Mouse (Mus musculus): ENCODE data around the gene Tas2r135. TPM values are rescaled to one million over a fixed set of nuclear protein-coding genes. Genes with fewer than 3 reads are reported as not detected.

Tas2r135 gene
- polyA plus RNA-seq, 1 experiment: 0.30 TPM

- no peak for DNase-seq (ENCODE audit: low spot score)
Measured at GRCm38 (mm10) chr6:42426337-42426736, 21.1 kb downstream of the Tas2r135 start.

GRCm38 (mm10) chr6:42433554-42433953 lies 28.3 kb downstream of the Tas2r135 start:
- no peak for DNase-seq (ENCODE audit: low spot score)

GRCm38 (mm10) chr6:42434446-42434845 lies 29.2 kb downstream of the Tas2r135 start, which contains the start of gene Tas2r126:
Gene Tas2r126 (plus strand): TSS chr6:42434535.
- no peak for DNase-seq (ENCODE audit: low spot score)

- no peak for DNase-seq (ENCODE audit: low spot score)
Measured at GRCm38 (mm10) chr6:42435490-42435889, 30.3 kb downstream of the Tas2r135 start.

GRCm38 (mm10) chr6:42441395-42441794 lies 36.2 kb downstream of the Tas2r135 start:
- DNase-seq (ENCODE audit: low spot score): no peak

GRCm38 (mm10) chr6:42444491-42444890 lies 39.3 kb downstream of the Tas2r135 start:
- no peak for DNase-seq (ENCODE audit: low spot score)

- no peak for DNase-seq (ENCODE audit: low spot score)
Measured at GRCm38 (mm10) chr6:42447381-42447780, 42.1 kb downstream of the Tas2r135 start.

Other genes with a start within 250 kb of the Tas2r135 start
- gene Tas2r144, start 190.1 kb upstream of the Tas2r135 start, polyA plus RNA-seq (2012; rRNA removed): not detected in 2 replicates
- gene Gstk1, start 159.5 kb upstream of the Tas2r135 start, polyA plus RNA-seq (2012; rRNA removed): 34.1 and 35.8 TPM in 2 replicates
- gene Tmem139, start 143.5 kb upstream of the Tas2r135 start, polyA plus RNA-seq (2012; rRNA removed): 2.5 and 3.1 TPM in 2 replicates
- 32.0 and 35.1 TPM in 2 replicates for gene Casp2, start 140.4 kb upstream of the Tas2r135 start, polyA plus RNA-seq (2012; rRNA removed)
- gene Clcn1, start 118.7 kb upstream of the Tas2r135 start, polyA plus RNA-seq (2012; rRNA removed): 0.21 and 0.35 TPM in 2 replicates
- gene Fam131b, start 80.8 kb upstream of the Tas2r135 start, polyA plus RNA-seq (2012; rRNA removed): 0.63 and 0.92 TPM in 2 replicates
- gene Zyx, start 55.8 kb upstream of the Tas2r135 start, polyA plus RNA-seq (2012; rRNA removed): 124 and 140 TPM in 2 replicates
- 27.6 and 33.6 TPM in 2 replicates for gene Epha1, start 32.2 kb upstream of the Tas2r135 start, polyA plus RNA-seq (2012; rRNA removed)
- gene Tas2r143, start 5.2 kb upstream of the Tas2r135 start, polyA plus RNA-seq (2012; rRNA removed): 0.47 and 0.49 TPM in 2 replicates
- gene Tas2r126, start 29.1 kb downstream of the Tas2r135 start, polyA plus RNA-seq (2012; rRNA removed): not detected in 2 replicates
- gene Olfr458, start 59.8 kb downstream of the Tas2r135 start, polyA plus RNA-seq (2012; rRNA removed): not detected in 2 replicates
- gene Olfr457, start 70.9 kb downstream of the Tas2r135 start, polyA plus RNA-seq (2012; rRNA removed): not detected in 2 replicates
- not detected in 2 replicates for gene Olfr456, start 81.8 kb downstream of the Tas2r135 start, polyA plus RNA-seq (2012; rRNA removed)
- 0.01 TPM in 1 of 2 replicates, not detected in the other for gene Olfr455, start 142.2 kb downstream of the Tas2r135 start, polyA plus RNA-seq (2012; rRNA removed)
- not detected in 2 replicates for gene Tcaf3, start 192.3 kb downstream of the Tas2r135 start, polyA plus RNA-seq (2012; rRNA removed)
- 4.8 and 7.3 TPM in 2 replicates for gene Tcaf2, start 239.8 kb downstream of the Tas2r135 start, polyA plus RNA-seq (2012; rRNA removed)

All from urinary bladder, adult 2 months (tissue).